Mouse (Mus musculus): ENCODE measurements at regions not wholly inside any gene's neighbourhood (a gene's known extent, or its start where the extent isn't known, plus 50 kb on each side); places are given as distances from the start of the nearest gene placed in this dataset.

- no peak overlapping the region for H3K4me3 ChIP-seq (replicated peaks; ENCODE audit: low read length)
- ATAC-seq (ENCODE audit: low FRiP score, low read depth) (no peak), DNase-seq (ENCODE audit: low spot score) (no peak)
- no peak for TF ChIP-seq POLR2A (IDR thresholded peaks at IDR 0.05; ENCODE audit: borderline replicate concordance, extremely low read depth, insufficient read depth, insufficient read length)
- H3K4me2 ChIP-seq (replicated peaks; ENCODE audit: low read depth, low read length, severe bottlenecking), result no peak overlapping the region
- H3K4me1 ChIP-seq (ENCODE audit: control insufficient read depth, insufficient read depth, low read length), result no peaks in the 10 kb centered on the region
- no peaks in the 10 kb centered on the region for H3K9me3 ChIP-seq (ENCODE audit: control insufficient read depth, low read length)
- no peaks in the 10 kb centered on the region for H3K36me3 ChIP-seq (ENCODE audit: control insufficient read depth, insufficient read depth, low read length)
- H3K27me3 ChIP-seq (ENCODE audit: control insufficient read depth, insufficient read depth, low read length), result no peaks in the 10 kb centered on the region
- 15% methylated on average over 8 of the region's 8 CpGs for WGBS
- H3K27ac ChIP-seq (replicated peaks; ENCODE audit: low read depth, low read length), result no peak overlapping the region
- no peak overlapping the region for H3K9ac ChIP-seq (ENCODE audit: low read depth, low read length, severe bottlenecking)
Observed at GRCm38 (mm10) chr12:88579974-88580373, 142.7 kb upstream of the Nrxn3 start.

GRCm38 (mm10) chr12:88605939-88606338 lies 116.7 kb upstream of the Nrxn3 start:
- H3K4me3 ChIP-seq (replicated peaks; ENCODE audit: low read length), result no peak overlapping the region
- H3K4me1 ChIP-seq (ENCODE audit: control insufficient read depth, insufficient read depth, low read length), result no peaks in the 10 kb centered on the region
- ATAC-seq (ENCODE audit: low FRiP score, low read depth), result no peak
- DNase-seq (ENCODE audit: low spot score), result no peak
- no peak overlapping the region for H3K27ac ChIP-seq (replicated peaks; ENCODE audit: low read depth, low read length)
- H3K4me2 ChIP-seq (replicated peaks; ENCODE audit: low read depth, low read length, severe bottlenecking), result no peak overlapping the region
- no peaks in the 10 kb centered on the region for H3K27me3 ChIP-seq (ENCODE audit: control insufficient read depth, insufficient read depth, low read length)
- no peak overlapping the region for H3K9ac ChIP-seq (ENCODE audit: low read depth, low read length, severe bottlenecking)
- no peaks in the 10 kb centered on the region for H3K36me3 ChIP-seq (ENCODE audit: control insufficient read depth, insufficient read depth, low read length)
- H3K9me3 ChIP-seq (ENCODE audit: control insufficient read depth, low read length), result no peaks in the 10 kb centered on the region
- TF ChIP-seq POLR2A (IDR thresholded peaks at IDR 0.05; ENCODE audit: borderline replicate concordance, extremely low read depth, insufficient read depth, insufficient read length), result no peak

- Histone ChIP-seq H3K9ac (ENCODE audit: low read depth, low read length, severe bottlenecking) (no peak overlapping the region), H3K4me2 (replicated peaks; ENCODE audit: low read depth, low read length, severe bottlenecking) (no peak overlapping the region), H3K36me3 (ENCODE audit: control insufficient read depth, insufficient read depth, low read length) (no peaks in the 10 kb centered on the region), H3K4me1 (ENCODE audit: control insufficient read depth, insufficient read depth, low read length) (no peaks in the 10 kb centered on the region), H3K4me3 (replicated peaks; ENCODE audit: low read length) (no peak overlapping the region), H3K27ac (replicated peaks; ENCODE audit: low read depth, low read length) (no peak overlapping the region), H3K27me3 (ENCODE audit: control insufficient read depth, insufficient read depth, low read length) (no peaks in the 10 kb centered on the region), H3K9me3 (ENCODE audit: control insufficient read depth, low read length) (no peaks in the 10 kb centered on the region)
- WGBS, result 13% methylated on average over 2 of the region's 2 CpGs
- TF ChIP-seq POLR2A (IDR thresholded peaks at IDR 0.05; ENCODE audit: borderline replicate concordance, extremely low read depth, insufficient read depth, insufficient read length), result no peak
- ATAC-seq (ENCODE audit: low FRiP score, low read depth) (no peak), DNase-seq (ENCODE audit: low spot score) (no peak)
Observed at GRCm38 (mm10) chr12:88620084-88620483, 102.6 kb upstream of the Nrxn3 start.

GRCm38 (mm10) chr12:88644281-88644680 lies 78.4 kb upstream of the Nrxn3 start:
- no peak overlapping the region for H3K4me2 ChIP-seq (replicated peaks; ENCODE audit: low read depth, low read length, severe bottlenecking)
- no peak overlapping the region for H3K9ac ChIP-seq (ENCODE audit: low read depth, low read length, severe bottlenecking)
- H3K9me3 ChIP-seq (ENCODE audit: control insufficient read depth, low read length), result no peaks in the 10 kb centered on the region
- no peaks in the 10 kb centered on the region for H3K27me3 ChIP-seq (ENCODE audit: control insufficient read depth, insufficient read depth, low read length)
- H3K27ac ChIP-seq (replicated peaks; ENCODE audit: low read depth, low read length), result no peak overlapping the region
- ATAC-seq (ENCODE audit: low FRiP score, low read depth) (no peak), DNase-seq (ENCODE audit: low spot score) (no peak)
- H3K36me3 ChIP-seq (ENCODE audit: control insufficient read depth, insufficient read depth, low read length), result no peaks in the 10 kb centered on the region
- no peaks in the 10 kb centered on the region for H3K4me1 ChIP-seq (ENCODE audit: control insufficient read depth, insufficient read depth, low read length)
- TF ChIP-seq POLR2A (IDR thresholded peaks at IDR 0.05; ENCODE audit: borderline replicate concordance, extremely low read depth, insufficient read depth, insufficient read length), result no peak
- H3K4me3 ChIP-seq (replicated peaks; ENCODE audit: low read length), result no peak overlapping the region

GRCm38 (mm10) chr12:88652001-88652719 lies 70.5 kb upstream of the Nrxn3 start:
- Histone ChIP-seq H3K4me1 (ENCODE audit: control insufficient read depth, insufficient read depth, low read length) (no peaks in the 10 kb centered on the region), H3K9me3 (ENCODE audit: control insufficient read depth, low read length) (no peaks in the 10 kb centered on the region), H3K4me3 (replicated peaks; ENCODE audit: low read length) (no peak overlapping the region), H3K9ac (ENCODE audit: low read depth, low read length, severe bottlenecking) (no peak overlapping the region), H3K4me2 (replicated peaks; ENCODE audit: low read depth, low read length, severe bottlenecking) (no peak overlapping the region), H3K36me3 (ENCODE audit: control insufficient read depth, insufficient read depth, low read length) (no peaks in the 10 kb centered on the region), H3K27ac (replicated peaks; ENCODE audit: low read depth, low read length) (no peak overlapping the region), H3K27me3 (ENCODE audit: control insufficient read depth, insufficient read depth, low read length) (no peaks in the 10 kb centered on the region)
- TF ChIP-seq POLR2A (IDR thresholded peaks at IDR 0.05; ENCODE audit: borderline replicate concordance, extremely low read depth, insufficient read depth, insufficient read length), result no peak
- DNase-seq (ENCODE audit: low spot score), result no peak
- WGBS, result 76% methylated on average over 3 of the region's 3 CpGs
- ATAC-seq (ENCODE audit: low FRiP score, low read depth), result no peak
